Mouse (Mus musculus) gastrocnemius, postnatal 25 days (tissue): ENCODE measurements at regions not wholly inside any gene's neighbourhood (a gene's known extent, or its start where the extent isn't known, plus 50 kb on each side); places are given as distances from the start of the nearest gene placed in this dataset.

Experiments used
- DNase-seq: peaks from one replicate; pipeline ENCODE4 v3.0.0; 2022

DNA sequence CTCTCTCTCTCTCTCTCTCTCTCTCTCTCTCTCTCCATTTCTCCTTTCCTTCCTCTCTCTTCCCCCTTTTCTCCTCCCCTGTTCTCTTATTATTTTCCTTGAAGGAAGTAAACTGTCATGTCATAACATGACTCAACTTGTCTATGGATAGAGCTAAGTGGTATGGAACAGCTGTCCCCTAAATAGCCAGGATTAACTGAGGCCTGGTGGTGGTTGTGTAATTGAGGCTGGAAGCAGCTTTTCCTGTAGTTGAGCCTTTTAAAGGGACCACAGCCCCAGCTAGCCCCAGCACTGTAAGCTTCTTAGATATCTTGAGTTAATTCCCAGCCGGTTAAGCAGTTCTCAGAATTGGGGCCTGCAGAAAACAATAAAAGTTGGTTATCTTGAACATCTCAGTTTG lies 243.7 kb upstream of the Nbea start:
- no peak for DNase-seq

- DNase-seq, result no peak
Observed at GRCm38 (mm10) chr3:56397851-56398496, 214.5 kb upstream of the Nbea start.

DNA sequence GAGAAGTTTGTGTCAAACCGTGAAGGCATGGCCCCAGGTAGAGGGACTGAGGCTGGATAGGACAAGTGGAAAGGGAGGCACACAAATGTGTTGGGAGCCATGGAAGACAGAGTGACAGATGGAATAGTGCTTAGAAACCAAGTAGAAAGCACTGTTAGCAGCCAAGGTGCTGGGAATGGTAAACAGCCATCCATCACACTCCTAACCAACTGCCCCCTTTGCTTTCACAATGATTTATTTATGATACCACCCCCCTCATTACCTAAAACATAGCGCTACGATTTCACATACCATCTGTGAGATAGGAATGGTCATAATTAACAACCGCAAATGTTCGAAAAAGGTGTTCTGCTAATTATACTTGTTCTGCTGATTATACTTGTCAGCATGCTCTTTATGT lies 209.6 kb upstream of the Nbea start:
- DNase-seq, result no peak

GRCm38 (mm10) chr3:56380316-56380715 lies 196.8 kb upstream of the Nbea start:
- no peak for DNase-seq

DNA sequence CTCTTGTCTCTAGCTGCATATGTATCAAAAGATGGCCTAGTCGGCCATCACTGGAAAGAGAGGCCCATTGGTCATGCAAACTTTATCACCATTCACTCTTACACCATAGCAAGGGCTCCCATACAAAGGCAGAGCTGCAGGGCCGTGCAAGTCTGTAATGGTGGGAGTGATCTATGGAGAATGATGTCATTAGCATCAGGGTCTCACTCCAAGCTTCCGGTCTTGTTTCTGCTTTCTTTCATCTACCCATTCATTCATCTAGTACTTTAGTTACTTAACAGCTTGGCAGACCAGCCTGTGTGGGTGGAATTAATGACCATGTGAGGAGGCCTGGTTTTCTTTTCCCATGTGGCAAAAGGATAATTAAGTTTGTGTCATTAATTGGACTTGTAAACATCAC lies 196.0 kb upstream of the Nbea start:
- no peak for DNase-seq

- DNase-seq, result no peak
Observed at GRCm38 (mm10) chr3:56362543-56362942, 179.0 kb upstream of the Nbea start.

GRCm38 (mm10) chr3:56357035-56357701 lies 173.7 kb upstream of the Nbea start:
- DNase-seq, result no peak

- DNase-seq, result no peak
Observed at GRCm38 (mm10) chr3:56356163-56356882, 172.8 kb upstream of the Nbea start.
